Mouse (Mus musculus) CD4-positive, CD25-positive, alpha-beta regulatory T cell (primary cell): ENCODE results near the gene Ppp1r13b. TPM values are rescaled to one million over a fixed set of nuclear protein-coding genes. Genes with fewer than 3 reads are reported as not detected.

Source experiments
- polyA plus RNA-seq: library from polyadenylated mRNA; unstranded; fragments of 100-300 nt; shearing (Covaris generic); gene quantifications from one replicate; pipeline ENCODE4 v1.2.1, GENCODE M21; 2017

The Ppp1r13b gene
- polyA plus RNA-seq = 75.9 TPM

DNA sequence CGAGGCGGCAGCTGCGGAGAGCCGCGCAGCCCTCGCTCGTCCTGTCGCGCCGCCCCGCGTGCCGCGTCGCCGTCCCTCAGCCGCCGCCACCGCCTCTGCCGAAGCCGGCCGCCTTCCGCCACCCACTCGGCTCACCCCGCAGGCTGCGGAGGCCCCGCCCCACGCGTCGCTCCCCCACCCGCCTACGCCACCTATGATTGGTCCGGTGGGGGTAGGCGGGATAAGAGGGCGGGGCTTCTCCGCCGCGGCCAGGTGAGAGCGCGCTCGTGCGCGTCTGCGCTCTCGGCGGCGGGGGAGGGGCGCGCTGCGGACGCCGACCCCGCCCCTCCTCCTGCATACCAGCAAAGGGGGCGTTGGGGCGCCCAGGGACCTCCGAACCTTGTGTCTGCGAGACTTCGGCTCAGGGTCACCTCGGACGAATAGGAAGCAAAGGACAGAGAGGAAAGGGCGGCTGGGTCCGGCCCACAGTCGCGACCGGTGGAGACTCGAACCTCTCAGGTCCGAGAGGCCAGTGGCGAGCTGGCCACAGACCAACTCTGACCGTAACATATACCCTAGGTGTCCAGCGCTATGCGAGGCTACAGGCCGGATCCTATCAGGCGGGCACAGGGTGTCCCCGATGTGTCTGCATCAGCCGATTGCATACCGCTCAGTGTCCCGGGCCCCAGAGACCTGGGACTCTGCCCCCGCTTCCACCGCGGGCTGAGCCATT lies at the start of gene Ppp1r13b:
Gene Ppp1r13b (minus strand): TSS at position 141 of the 712 bp plus-strand sequence.

DNA sequence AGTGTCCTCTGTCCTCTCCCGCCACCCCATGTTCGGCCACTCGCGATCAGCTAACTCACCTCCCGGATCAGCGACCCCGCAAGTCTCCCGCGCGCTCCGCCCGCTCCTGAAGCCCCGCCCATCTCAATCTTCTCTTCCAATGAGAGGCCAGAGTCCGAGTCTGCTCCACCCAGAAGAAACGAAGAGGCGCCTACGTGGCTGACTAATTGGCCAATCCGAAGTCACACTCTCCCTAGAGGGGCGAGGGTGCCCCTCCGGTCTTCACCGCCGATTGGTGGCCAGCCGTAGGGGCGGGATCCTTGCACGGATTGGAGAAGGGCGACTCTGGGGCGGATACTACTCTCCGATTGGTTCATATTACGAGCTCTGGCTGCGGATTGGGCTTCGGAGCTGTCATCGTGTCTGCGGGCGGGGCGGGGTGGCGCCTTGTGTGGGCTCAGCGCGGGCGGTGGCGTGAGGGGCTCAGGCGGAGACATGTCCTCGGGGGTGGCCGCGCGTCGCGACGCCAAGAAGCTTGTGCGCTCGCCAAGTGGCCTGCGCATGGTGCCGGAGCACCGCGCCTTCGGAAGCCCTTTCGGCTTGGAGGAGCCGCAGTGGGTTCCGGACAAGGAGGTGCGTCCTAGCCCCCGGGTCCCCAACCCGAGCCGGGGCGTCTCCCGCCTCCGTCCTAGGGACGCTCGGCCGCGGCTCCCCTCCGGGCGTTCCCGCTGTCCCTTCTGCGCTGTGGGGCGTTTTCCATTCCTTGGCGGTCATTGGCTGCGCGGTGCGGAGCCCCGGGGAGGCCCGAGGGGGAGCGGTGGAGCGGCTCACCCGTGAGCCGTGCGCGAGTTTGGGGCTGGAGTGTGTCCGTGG lies 93.9 kb downstream of the Ppp1r13b start, which contains the start of the genes Xrcc3 and Zfyve21:
Gene Xrcc3 (minus strand): TSS at position 108 of the 852 bp plus-strand sequence.
Gene Zfyve21 (plus strand): TSS at position 405 of the 852 bp plus-strand sequence.

Other genes starting within 250 kb of the Ppp1r13b start
- 38.7 TPM for gene Ckb, start 235.8 kb downstream of the Ppp1r13b start, polyA plus RNA-seq
- gene Trmt61a, start 230.0 kb downstream of the Ppp1r13b start, polyA plus RNA-seq = 24.0 TPM
- 53.1 TPM for gene Bag5, start 194.9 kb downstream of the Ppp1r13b start, polyA plus RNA-seq
- gene Apopt1, start 194.8 kb downstream of the Ppp1r13b start, polyA plus RNA-seq = 59.8 TPM
- 54.3 TPM for gene Klc1, start 149.3 kb downstream of the Ppp1r13b start, polyA plus RNA-seq
- 4.1 TPM for gene Xrcc3, start 94.2 kb downstream of the Ppp1r13b start, polyA plus RNA-seq
- 8.5 TPM for gene Zfyve21, start 93.9 kb downstream of the Ppp1r13b start, polyA plus RNA-seq
- 231 TPM for gene Atp5mpl, start 58.9 kb upstream of the Ppp1r13b start, polyA plus RNA-seq
- gene Tdrd9, start 63.4 kb upstream of the Ppp1r13b start, polyA plus RNA-seq = not detected
- not detected for gene Rd3l, start 73.2 kb upstream of the Ppp1r13b start, polyA plus RNA-seq
- gene Aspg, start 198.6 kb upstream of the Ppp1r13b start, polyA plus RNA-seq = not detected
- not detected for gene Kif26a, start 238.1 kb upstream of the Ppp1r13b start, polyA plus RNA-seq